25 mouse cellular contexts compared by ENCODE assay signal in genomic region chr5:142130004-142130403, GRCm38 (mm10).
DNase-seq lines count a peak whose midpoint lies in the region; ATAC-seq and TF ChIP-seq lines count a peak whose summit lies in the region.
"Had no signal": no experiment of that assay in that cellular context is flagged by ENCODE, and none has a peak within 500 bp of the region (broad histone marks: within the 10 kb centered on the region; RNA-seq: fewer than 3 reads in every experiment).

No protein-coding gene starts in this region.

- no peak overlapping the region for H3K9ac ChIP-seq in midbrain, embryonic 12.5 days (replicated peaks)
- H3K9ac ChIP-seq in midbrain, postnatal 0 days (replicated peaks; ENCODE audit: low read length, poor library complexity, severe bottlenecking): no peak overlapping the region
- H3K9ac ChIP-seq: embryonic facial prominence, embryonic 12.5 days; forebrain, embryonic 12.5 days; hindbrain, embryonic 15.5 days; intestine, embryonic 15.5 days; limb, embryonic 13.5 days; liver, embryonic 12.5 days; neural tube, embryonic 12.5 days had no signal

- ATAC-seq in midbrain, embryonic 12.5 days (ENCODE audit: low FRiP score, low read depth): peak; percentile 41; the same call in 1 of the 2 replicates
- ATAC-seq in midbrain, postnatal 0 days (ENCODE audit: low FRiP score): no peak
- ATAC-seq in megakaryocyte-erythroid progenitor cell, adult 5-6 weeks (replicated peaks; ENCODE audit: low FRiP score, low TSS enrichment, poor library complexity, severe bottlenecking): no peak
- ATAC-seq: intestine, embryonic 15.5 days; liver, embryonic 12.5 days; Patski had no signal

- no peak overlapping the region for H3K4me2 ChIP-seq in midbrain, embryonic 12.5 days (replicated peaks)
- no peak overlapping the region for H3K4me2 ChIP-seq in midbrain, postnatal 0 days (ENCODE audit: low read depth, low read length, poor library complexity, severe bottlenecking)
- H3K4me2 ChIP-seq: embryonic facial prominence, embryonic 12.5 days; forebrain, embryonic 12.5 days; hindbrain, embryonic 15.5 days; intestine, embryonic 15.5 days; limb, embryonic 13.5 days; liver, embryonic 12.5 days; neural tube, embryonic 12.5 days had no signal

- TF ChIP-seq CTCF in midbrain, postnatal 0 days (IDR thresholded peaks at IDR 0.05): no peak

- peak; percentile 33 for DNase-seq in embryo, embryonic 10.5 days (ENCODE audit: low spot score)
- no peak for DNase-seq in embryo, embryonic 10 days (ENCODE audit: low spot score)
- no peak for DNase-seq in midbrain, postnatal 0 days (ENCODE audit: low spot score)
- DNase-seq in ZHBTc4 (ENCODE audit: low read depth, low spot score): peak; percentile 97
- DNase-seq in left cerebral cortex, adult 8-10 months (ENCODE audit: low spot score in 2 of 2): no peak
- DNase-seq: adrenal gland, postnatal 14 days; cerebellum, adult 8-10 months; kidney, postnatal 25 days; lung, adult 18-20 months; lung, postnatal 14 days; right cerebral cortex, postnatal 25 days; spleen, adult 18-20 months; thymus, postnatal 36 days had no signal

- H3K4me1 ChIP-seq in midbrain, embryonic 12.5 days: peaks cover 17% of the 10 kb centered on the region
- H3K4me1 ChIP-seq in midbrain, postnatal 0 days (ENCODE audit: insufficient read depth, low read length): no peaks in the 10 kb centered on the region
- H3K4me1 ChIP-seq: liver, embryonic 12.5 days had no signal

- H3K36me3 ChIP-seq in midbrain, embryonic 12.5 days: no peaks in the 10 kb centered on the region
- no peaks in the 10 kb centered on the region; the same call in 1 of the 2 replicates for H3K36me3 ChIP-seq in midbrain, postnatal 0 days (ENCODE audit: insufficient read depth, low read length)
- H3K36me3 ChIP-seq: embryonic facial prominence, embryonic 12.5 days; forebrain, embryonic 12.5 days; G1E; hindbrain, embryonic 15.5 days; intestine, embryonic 15.5 days; limb, embryonic 13.5 days; liver, embryonic 12.5 days; neural tube, embryonic 12.5 days had no signal

- no peak overlapping the region for H3K4me3 ChIP-seq in midbrain, embryonic 12.5 days
- no peak overlapping the region for H3K4me3 ChIP-seq in midbrain, postnatal 0 days (ENCODE audit: low read depth, low read length)
- H3K4me3 ChIP-seq: embryonic facial prominence, embryonic 12.5 days; forebrain, embryonic 12.5 days; hindbrain, embryonic 15.5 days; intestine, embryonic 15.5 days; layer of hippocampus, adult 2 months; limb, embryonic 13.5 days; liver, embryonic 12.5 days; neural tube, embryonic 12.5 days had no signal

- H3K9me3 ChIP-seq in midbrain, embryonic 12.5 days: no peaks in the 10 kb centered on the region
- no peaks in the 10 kb centered on the region for H3K9me3 ChIP-seq in midbrain, postnatal 0 days (ENCODE audit: low read length)
- H3K9me3 ChIP-seq: embryonic facial prominence, embryonic 12.5 days; forebrain, embryonic 12.5 days; hindbrain, embryonic 15.5 days; intestine, embryonic 15.5 days; limb, embryonic 13.5 days; liver, embryonic 12.5 days; neural tube, embryonic 12.5 days had no signal

- peak overlapping the region; percentile 56 for H3K27ac ChIP-seq in midbrain, embryonic 12.5 days (replicated peaks)
- no peak overlapping the region for H3K27ac ChIP-seq in midbrain, postnatal 0 days (ENCODE audit: low read depth, low read length)
- H3K27ac ChIP-seq: embryonic facial prominence, embryonic 12.5 days; forebrain, embryonic 12.5 days; hindbrain, embryonic 15.5 days; intestine, embryonic 15.5 days; layer of hippocampus, adult 2 months; limb, embryonic 13.5 days; liver, embryonic 12.5 days; neural tube, embryonic 12.5 days had no signal

- 6% methylated on average over 2 of the region's 2 CpGs for WGBS in midbrain, embryonic 12.5 days
- WGBS in midbrain, postnatal 0 days: 4% methylated on average over 2 of the region's 2 CpGs

- no peaks in the 10 kb centered on the region for H3K27me3 ChIP-seq in midbrain, embryonic 12.5 days
- no peaks in the 10 kb centered on the region for H3K27me3 ChIP-seq in midbrain, postnatal 0 days (ENCODE audit: insufficient read depth, low read length)
- H3K27me3 ChIP-seq: embryonic facial prominence, embryonic 12.5 days; forebrain, embryonic 12.5 days; intestine, embryonic 15.5 days; limb, embryonic 13.5 days; liver, embryonic 12.5 days; neural tube, embryonic 12.5 days; Patski had no signal

Comparison
In these comparisons a context has a peak if more than half of its experiments do, and no peak if none do; other contexts are left out.
1. DNase-seq: peak in embryo, embryonic 10.5 days (single experiment) and ZHBTc4 (single experiment); none in embryo, embryonic 10 days (single experiment), midbrain, postnatal 0 days (single experiment) and left cerebral cortex, adult 8-10 months (0 of 2).